Mouse (Mus musculus): ENCODE measurements around the gene Efcab2. TPM values are rescaled to one million over a fixed set of nuclear protein-coding genes. Genes with fewer than 3 reads are reported as not detected.
A peak's percentile ranks its signal among the peaks of the same experiment; 100 is the strongest.

Efcab2 gene
- total RNA-seq, 2 experiments from 2014 or later = 14.7 to 15.9 TPM

DNA sequence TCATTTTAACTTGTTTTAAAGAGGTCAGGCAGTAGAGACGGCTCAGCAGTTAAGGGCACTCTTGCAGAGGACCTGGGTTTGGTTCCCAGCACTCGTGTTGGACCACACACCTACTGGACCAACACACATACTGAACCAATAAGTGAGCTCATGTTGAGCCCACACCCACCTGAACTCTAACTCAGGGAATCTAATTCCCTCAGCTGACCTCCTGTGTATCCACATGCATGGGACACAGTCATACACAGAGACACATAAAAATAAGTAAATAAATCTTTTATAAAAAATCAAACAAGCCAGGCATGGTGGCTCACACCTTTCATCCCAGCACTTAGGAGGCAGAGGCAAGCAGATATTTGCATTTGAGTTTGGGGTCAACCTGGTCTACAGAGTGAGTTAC lies 44.0 kb downstream of the Efcab2 start:
- Histone ChIP-seq H3K27ac (no peak overlapping the region), H3K4me3 (no peak overlapping the region)
- no peak for DNase-seq
- intact Hi-C loops (cut with DNase I) = loop anchor here (1.0 to 5.0 kb wide), 3 partner anchors 43 to 303 kb away; partner anchors contain the start of gene Efcab2
- TF ChIP-seq CTCF (IDR thresholded peaks at IDR 0.05) = no peak

GRCm38 (mm10) chr1:178454125-178454524 lies 48.2 kb downstream of the Efcab2 start:
- H3K27ac ChIP-seq = no peak overlapping the region
- H3K4me3 ChIP-seq = no peak overlapping the region
- TF ChIP-seq CTCF (IDR thresholded peaks at IDR 0.05) = no peak
- DNase-seq = no peak
- intact Hi-C loops (cut with DNase I) = loop anchor here (5.0 kb wide), 1 partner anchor 307 kb away; no protein-coding TSS in a partner anchor

- no peak for TF ChIP-seq CTCF (IDR thresholded peaks at IDR 0.05)
- DNase-seq = no peak
- intact Hi-C loops (cut with DNase I) = no loop called here
- H3K27ac ChIP-seq = no peak overlapping the region
- H3K4me3 ChIP-seq = no peak overlapping the region
Measured at GRCm38 (mm10) chr1:178455120-178455519, 49.2 kb downstream of the Efcab2 start.

GRCm38 (mm10) chr1:178458029-178458428 lies 52.1 kb downstream of the Efcab2 start:
- no peak for TF ChIP-seq CTCF (IDR thresholded peaks at IDR 0.05)
- intact Hi-C loops (cut with DNase I) = no loop called here
- Histone ChIP-seq H3K4me3 (no peak overlapping the region), H3K27ac (no peak overlapping the region)
- DNase-seq = no peak

DNA sequence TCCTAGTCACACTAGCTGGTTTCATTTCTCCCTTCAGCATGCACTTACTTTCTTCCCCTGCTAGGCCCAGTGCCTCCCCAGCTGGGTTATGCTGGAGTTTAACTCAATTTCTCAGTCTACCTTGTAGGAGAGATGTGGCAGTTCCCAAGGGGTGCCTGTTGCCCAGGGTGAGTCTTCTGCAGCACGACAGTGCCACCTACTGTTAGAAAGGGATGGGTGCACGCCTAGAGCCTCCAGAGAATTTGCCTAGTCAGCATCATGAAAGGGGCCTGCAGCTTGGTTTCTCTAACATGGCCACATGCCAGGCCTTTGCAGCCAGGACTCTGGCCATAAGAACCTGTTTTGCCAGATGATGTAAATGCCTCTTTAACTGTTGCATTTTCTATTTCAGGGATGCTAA lies 57.8 kb downstream of the Efcab2 start:
- peak; percentile 76 for DNase-seq
- peak; percentile 99 for TF ChIP-seq CTCF (IDR thresholded peaks at IDR 0.05)
- no peak overlapping the region for H3K27ac ChIP-seq
- intact Hi-C loops (cut with DNase I) = loop anchor here (1.0 to 10.0 kb wide), 2 partner anchors 153 to 479 kb away; partner anchors contain the start of gene Catspere2
- H3K4me3 ChIP-seq = no peak overlapping the region

GRCm38 (mm10) chr1:178464140-178464539 lies 58.3 kb downstream of the Efcab2 start:
- intact Hi-C loops (cut with DNase I) = loop anchor here (10.0 kb wide), 1 partner anchor 479 kb away; the partner anchor contains the start of gene Catspere2
- Histone ChIP-seq H3K27ac (no peak overlapping the region), H3K4me3 (no peak overlapping the region)
- DNase-seq = no peak
- TF ChIP-seq CTCF (IDR thresholded peaks at IDR 0.05) = no peak

DNA sequence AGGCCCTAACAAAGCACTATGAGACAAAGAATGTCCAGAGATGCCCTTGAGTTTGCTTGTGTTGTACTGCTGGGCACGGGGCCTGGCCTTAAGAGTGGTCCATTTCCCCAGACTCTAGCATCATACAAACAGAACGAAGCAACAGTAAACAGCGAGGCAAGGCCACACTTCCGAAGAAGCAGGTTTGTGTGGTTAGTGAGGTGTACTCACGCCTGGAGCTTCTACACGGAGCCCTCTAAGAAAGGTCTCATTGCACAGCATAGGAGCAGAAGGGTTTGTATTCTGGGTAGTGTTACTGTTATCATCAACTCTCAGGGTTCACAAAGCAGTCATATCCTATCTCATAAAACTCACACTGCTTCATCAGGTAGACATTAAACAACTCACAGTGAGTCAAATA lies 61.7 kb downstream of the Efcab2 start:
- no peak overlapping the region for H3K27ac ChIP-seq
- no peak overlapping the region for H3K4me3 ChIP-seq
- DNase-seq = no peak
- TF ChIP-seq CTCF (IDR thresholded peaks at IDR 0.05) = no peak
- intact Hi-C loops (cut with DNase I) = loop anchor here (5.0 to 10.0 kb wide), 3 partner anchors 325 to 1010 kb away; partner anchors contain the start of gene Catspere2

DNA sequence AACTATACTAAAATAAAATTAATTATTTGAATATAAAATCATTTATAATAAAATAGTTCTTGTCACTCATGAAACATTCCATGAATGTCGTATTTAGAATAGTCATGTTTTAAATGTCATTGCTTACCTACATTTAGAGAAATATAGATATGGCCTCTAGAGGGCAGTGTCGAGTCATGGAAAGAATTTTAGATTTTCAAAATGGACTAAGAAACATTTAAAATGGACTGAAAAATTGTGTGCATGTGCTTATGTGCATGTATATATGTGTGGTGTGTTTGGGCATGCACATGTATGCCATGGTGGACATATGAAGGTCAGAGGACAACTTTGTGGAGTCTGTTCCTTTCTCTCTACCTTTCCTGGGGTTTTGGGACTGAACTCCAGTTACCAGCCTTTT lies 62.4 kb downstream of the Efcab2 start:
- intact Hi-C loops (cut with DNase I) = loop anchor here (5.0 to 10.0 kb wide), 3 partner anchors 326 to 1009 kb away; partner anchors contain the start of gene Catspere2
- Histone ChIP-seq H3K27ac (no peak overlapping the region), H3K4me3 (no peak overlapping the region)
- TF ChIP-seq CTCF (IDR thresholded peaks at IDR 0.05) = peak; percentile 81
- DNase-seq = no peak

- H3K4me3 ChIP-seq = no peak overlapping the region
- no peak overlapping the region for H3K27ac ChIP-seq
- no peak for TF ChIP-seq CTCF (IDR thresholded peaks at IDR 0.05)
- intact Hi-C loops (cut with DNase I) = no loop called here
- DNase-seq = no peak
Measured at GRCm38 (mm10) chr1:178483854-178484253, 78.0 kb downstream of the Efcab2 start.

DNA sequence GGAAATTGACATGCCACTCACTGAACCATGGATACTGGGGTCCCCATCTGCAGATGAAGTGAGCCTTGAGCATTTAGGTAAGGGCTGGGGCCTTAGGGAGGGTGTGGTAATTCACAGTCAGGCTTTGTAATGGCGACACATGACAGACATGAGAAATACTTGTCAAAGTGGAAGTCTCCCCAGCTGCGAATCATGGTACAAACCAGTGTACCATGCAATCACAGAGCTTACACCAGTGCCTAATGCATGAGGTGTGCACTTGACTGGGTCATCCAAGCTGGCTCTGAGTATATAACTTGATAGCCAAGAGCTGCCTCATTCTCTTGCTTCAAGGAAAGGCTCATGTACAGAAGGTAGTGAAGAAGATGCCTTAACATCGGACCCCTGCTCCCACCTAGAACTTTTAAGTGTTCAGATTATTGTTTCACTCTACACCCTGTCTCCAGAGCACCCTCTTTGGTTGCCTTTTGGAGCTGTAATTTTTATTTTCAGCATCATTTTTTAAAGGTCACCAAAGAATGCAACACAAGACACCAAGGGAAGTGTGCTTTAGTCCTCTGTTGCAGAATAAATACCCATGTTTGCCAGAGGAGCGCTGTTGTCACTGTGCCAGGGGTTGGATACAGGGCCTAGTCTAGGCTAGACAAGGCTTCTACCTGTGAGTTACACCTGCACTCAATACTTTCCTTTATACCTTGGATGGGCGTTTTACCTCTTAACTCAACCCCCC lies 79.4 kb downstream of the Efcab2 start:
- DNase-seq = no peak
- Histone ChIP-seq H3K4me3 (no peak overlapping the region), H3K27ac (no peak overlapping the region)
- intact Hi-C loops (cut with DNase I) = no loop called here
- TF ChIP-seq CTCF (IDR thresholded peaks at IDR 0.05) = no peak

DNA sequence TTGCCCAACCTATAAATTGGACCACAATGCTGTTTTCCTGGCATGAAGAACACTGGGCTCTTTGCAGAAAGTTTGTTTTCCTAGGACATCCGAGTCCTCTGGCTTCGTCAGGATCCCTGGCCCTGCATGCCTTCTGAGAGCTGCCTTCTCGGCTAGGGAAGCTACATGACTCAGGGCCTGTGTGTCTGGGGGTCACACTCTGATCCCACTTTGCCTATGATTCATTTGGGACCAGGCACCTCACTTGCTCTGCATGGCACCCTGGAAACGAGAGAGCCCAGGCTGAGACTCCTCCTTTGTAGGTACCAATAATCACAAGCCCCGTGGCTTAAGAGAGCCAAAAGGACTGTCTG lies 80.0 kb downstream of the Efcab2 start:
- intact Hi-C loops (cut with DNase I) = no loop called here
- Histone ChIP-seq H3K27ac (no peak overlapping the region), H3K4me3 (no peak overlapping the region)
- no peak for DNase-seq
- no peak for TF ChIP-seq CTCF (IDR thresholded peaks at IDR 0.05)

DNA sequence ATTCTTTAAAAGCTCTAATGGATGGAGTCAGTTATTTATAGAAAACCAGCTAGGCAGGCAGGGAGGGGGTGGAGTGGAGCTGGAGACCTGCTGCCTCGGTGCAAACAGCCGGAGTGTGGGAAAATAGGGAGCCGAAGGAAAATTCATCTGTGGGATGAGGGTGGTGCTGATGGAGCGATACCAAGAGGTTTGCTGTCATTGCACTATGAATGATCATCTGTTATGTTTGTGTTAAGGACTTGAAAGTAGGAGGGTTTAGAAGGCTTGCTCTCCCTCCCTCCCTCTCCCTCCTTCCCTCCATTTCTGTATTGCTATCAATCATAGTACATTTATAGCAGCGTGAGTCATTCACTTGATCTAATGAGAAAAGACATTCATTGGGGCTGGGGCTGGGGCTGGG lies 80.9 kb downstream of the Efcab2 start:
- H3K27ac ChIP-seq = no peak overlapping the region

DNA sequence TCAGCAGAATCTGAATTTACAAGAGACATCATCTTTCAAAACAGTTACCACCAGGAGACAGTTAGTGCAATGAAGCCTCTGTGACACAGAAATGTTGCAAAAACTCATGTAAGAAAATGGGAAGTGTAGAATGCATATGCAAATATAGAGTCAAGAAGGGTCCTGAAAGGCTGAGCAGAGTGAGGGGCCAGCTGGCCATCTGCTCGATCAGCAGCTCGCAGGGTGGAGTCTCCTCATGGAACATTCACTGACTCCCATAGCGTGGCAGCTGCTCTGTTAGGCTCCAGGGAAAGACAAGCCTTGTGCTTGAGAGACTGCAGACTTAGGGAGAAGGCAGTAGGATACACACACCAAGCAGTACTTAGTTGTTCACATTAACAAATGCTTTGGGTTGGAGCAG lies 83.2 kb downstream of the Efcab2 start:
- no peak for TF ChIP-seq CTCF (IDR thresholded peaks at IDR 0.05)
- intact Hi-C loops (cut with DNase I) = no loop called here
- DNase-seq = no peak
- no peak overlapping the region for H3K4me3 ChIP-seq
- no peak overlapping the region for H3K27ac ChIP-seq

More for the DNA sequence above, 80.9 kb downstream of the Efcab2 start:
- TF ChIP-seq CTCF (IDR thresholded peaks at IDR 0.05) = no peak
- no peak overlapping the region for H3K4me3 ChIP-seq
- intact Hi-C loops (cut with DNase I) = no loop called here
- no peak for DNase-seq

DNA sequence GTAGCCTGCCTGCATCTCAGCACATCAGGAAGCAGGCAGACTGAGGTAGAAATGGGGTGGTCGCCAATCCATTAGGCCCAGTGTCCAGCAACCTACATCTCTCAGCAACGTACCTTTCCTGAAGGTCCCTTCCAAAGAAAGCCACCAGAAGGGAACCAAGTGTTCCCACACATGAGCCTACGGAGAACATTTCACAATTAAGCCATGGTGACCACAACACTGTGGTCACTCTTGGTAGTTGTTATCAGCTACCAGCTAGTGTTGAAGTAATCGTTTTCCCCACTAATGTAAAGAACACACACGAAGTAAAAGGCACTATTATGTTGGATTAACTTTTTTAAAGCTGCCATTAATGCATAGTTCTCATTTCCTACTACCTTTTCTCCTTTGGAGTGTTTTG lies 85.8 kb downstream of the Efcab2 start:
- no peak for DNase-seq
- H3K4me3 ChIP-seq = no peak overlapping the region
- no peak overlapping the region for H3K27ac ChIP-seq
- intact Hi-C loops (cut with DNase I) = no loop called here
- TF ChIP-seq CTCF (IDR thresholded peaks at IDR 0.05) = no peak
